Mouse (Mus musculus) G1E (cell line): Measurements from ENCODE around the gene Gm9747.

Experiments
- CTCF ChIP-seq: IDR thresholded peaks from 2 replicates; pipeline ENCODE4 v1.5.1; 2012; ENCODE audit warnings: low read depth, low read length, inconsistent platforms, mixed read lengths
- GATA1 ChIP-seq: IDR thresholded peaks from 2 replicates; pipeline ENCODE4 v1.6.1; 2012; ENCODE audit warnings: borderline replicate concordance, low read length, inconsistent platforms, mixed read lengths
- POLR2AphosphoS5 ChIP-seq: IDR thresholded peaks from 2 replicates; pipeline ENCODE4 v1.6.1; 2012; ENCODE audit warnings: low read depth, low read length, inconsistent platforms; ENCODE audit not compliant: insufficient replicate concordance

DNA sequence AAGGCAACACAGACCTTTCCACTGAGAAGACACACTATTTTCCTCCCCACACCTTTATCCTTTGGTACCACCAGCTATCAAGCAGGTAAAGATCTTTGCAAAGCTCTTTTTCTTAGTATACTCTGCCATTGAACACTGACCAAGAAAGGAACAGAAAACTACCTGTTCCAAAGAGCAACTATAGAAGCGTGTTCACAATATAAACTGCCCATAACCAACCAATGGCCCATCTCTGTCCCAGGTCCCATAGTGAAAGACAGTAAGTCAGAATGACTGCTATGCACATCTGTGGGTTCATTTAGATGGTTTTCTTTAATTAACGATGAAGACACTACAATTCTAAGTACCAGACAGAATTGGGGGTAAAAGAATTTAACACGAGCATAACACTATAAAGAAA lies at the start of gene Gm9747:
- TF ChIP-seq CTCF (no peak), GATA1 (no peak), POLR2AphosphoS5 (no peak)
